Mouse (Mus musculus) CH12.LX (cell line): Measurements from ENCODE around the gene Incenp. TPM values are rescaled to one million over a fixed set of nuclear protein-coding genes. Genes with fewer than 3 reads are reported as not detected.
A peak's percentile ranks its signal among the peaks of the same experiment; 100 is the strongest.

Source experiments
- DNase-seq: peaks from one replicate; pipeline ENCODE4 v3.0.0-alpha.2; 2013; ENCODE audit errors: extremely low read depth
- H3K27ac ChIP-seq: 2 replicates; pipeline ENCODE4 v1.5.1; 2012; ENCODE audit warnings: low read depth, mild to moderate bottlenecking, control low read depth, moderate library complexity; ENCODE audit not compliant: insufficient read depth
- H3K27me3 ChIP-seq: replicated peaks from 2 replicates; pipeline ENCODE3; 2012; ENCODE audit warnings: inconsistent platforms
- H3K36me3 ChIP-seq, 2 experiments: replicated peaks in 1 of 2; 2 replicates each; pipeline versions ENCODE3 to v1.6.1; 2012; ENCODE audit warnings: inconsistent platforms in 1 of 2, low read length in 1 of 2, mild to moderate bottlenecking in 1 of 2, mixed read lengths in 1 of 2, moderate library complexity in 1 of 2; ENCODE audit not compliant: control insufficient read depth in 1 of 2, insufficient read depth in 1 of 2
- H3K4me1 ChIP-seq, 2 experiments: 2 replicates each; pipeline ENCODE4 v1.6.1; 2012; ENCODE audit warnings: inconsistent platforms in 1 of 2, moderate library complexity in 1 of 2; ENCODE audit not compliant: insufficient read depth in 2 of 2, control insufficient read depth in 1 of 2
- H3K4me2 ChIP-seq: 2 replicates; pipeline ENCODE4 v1.6.1; 2012; ENCODE audit warnings: low read depth, mild to moderate bottlenecking, control low read depth; ENCODE audit not compliant: poor library complexity, insufficient read depth, severe bottlenecking
- H3K4me3 ChIP-seq, 3 experiments: fragments of 150-350 bp in 1 of 3; sonication (generic) in 1 of 3; replicated peaks in 1 of 3; 2 replicates each; pipeline versions ENCODE3 to v1.5.1; 2011 to 2012; ENCODE audit warnings: low read depth in 2 of 3, low read length in 2 of 3, mild to moderate bottlenecking in 2 of 3, moderate library complexity in 2 of 3, control low read depth in 1 of 3, improper control_type of control experiment in 1 of 3, inconsistent platforms in 1 of 3, mixed read lengths in 1 of 3; ENCODE audit not compliant: poor library complexity in 1 of 3
- H3K79me2 ChIP-seq: replicated peaks from 2 replicates; pipeline ENCODE4 v1.6.1; 2012; ENCODE audit warnings: mild to moderate bottlenecking, moderate library complexity; ENCODE audit not compliant: control insufficient read depth, poor library complexity, insufficient read depth, severe bottlenecking; ENCODE audit errors: extremely low read depth
- H3K9ac ChIP-seq: 2 replicates; pipeline ENCODE4 v1.6.1; 2012; ENCODE audit warnings: low read depth, mild to moderate bottlenecking, control low read depth, moderate library complexity; ENCODE audit not compliant: insufficient read depth
- H3K9me3 ChIP-seq: replicated peaks from 2 replicates; pipeline ENCODE3; 2012; ENCODE audit warnings: low read length, inconsistent platforms, mixed read lengths
- CTCF ChIP-seq, 2 experiments: IDR thresholded peaks in 1 of 2; conservative IDR thresholded peaks in 1 of 2; 2 replicates each; pipeline ENCODE4 v1.5.1; 2011 to 2012; ENCODE audit warnings: low read depth in 2 of 2, low read length in 2 of 2, improper control_type of control experiment in 1 of 2, inconsistent platforms in 1 of 2, mild to moderate bottlenecking in 1 of 2, moderate library complexity in 1 of 2
- ELF1 ChIP-seq: IDR thresholded peaks from 2 replicates; pipeline ENCODE4 v1.6.1; 2014; ENCODE audit warnings: low read depth, mild to moderate bottlenecking, inconsistent platforms, low read length, improper control_type of control experiment
- EP300 ChIP-seq: IDR thresholded peaks from 2 replicates; pipeline ENCODE4 v1.6.1; 2011; ENCODE audit warnings: low read length, improper control_type of control experiment
- ETS1 ChIP-seq: conservative IDR thresholded peaks from 2 replicates; pipeline ENCODE4 v1.6.1; 2012; ENCODE audit warnings: low read depth, mild to moderate bottlenecking, inconsistent platforms, low read length, improper control_type of control experiment, moderate library complexity
- GABPA ChIP-seq: IDR thresholded peaks from 2 replicates; pipeline ENCODE4 v1.6.1; 2012; ENCODE audit warnings: low read depth, low read length, improper control_type of control experiment, inconsistent platforms; ENCODE audit not compliant: insufficient replicate concordance
- HCFC1 ChIP-seq: IDR thresholded peaks from 2 replicates; pipeline ENCODE4 v1.6.1; 2012; ENCODE audit warnings: low read depth, mild to moderate bottlenecking, inconsistent platforms, low read length, improper control_type of control experiment
- JUN ChIP-seq: IDR thresholded peaks from 2 replicates; pipeline ENCODE4 v1.6.1; 2011; ENCODE audit warnings: low read depth, mild to moderate bottlenecking, low read length, improper control_type of control experiment, moderate library complexity; ENCODE audit not compliant: insufficient read depth
- MAFK ChIP-seq: IDR thresholded peaks from 2 replicates; pipeline ENCODE4 v1.6.1; 2011; ENCODE audit warnings: low read length, improper control_type of control experiment; ENCODE audit not compliant: insufficient replicate concordance
- MAX ChIP-seq: IDR thresholded peaks from 2 replicates; pipeline ENCODE4 v1.6.1; 2011; ENCODE audit warnings: low read length, improper control_type of control experiment
- MEF2A ChIP-seq: IDR thresholded peaks from 2 replicates; pipeline ENCODE4 v1.6.1; 2014; ENCODE audit warnings: low read depth, mild to moderate bottlenecking, inconsistent platforms, low read length, improper control_type of control experiment, borderline replicate concordance
- MYC ChIP-seq: IDR thresholded peaks from 2 replicates; pipeline ENCODE4 v1.6.1; 2011; ENCODE audit warnings: low read depth, mild to moderate bottlenecking, improper control_type of control experiment, low read length
- NELFE ChIP-seq: IDR thresholded peaks from 2 replicates; pipeline ENCODE4 v1.6.1; 2011; ENCODE audit warnings: low read depth, low read length, improper control_type of control experiment
- POLR2AphosphoS2 ChIP-seq: IDR thresholded peaks from 2 replicates; pipeline ENCODE4 v1.6.1; 2011; ENCODE audit warnings: low read depth, low read length, improper control_type of control experiment
- UBTF ChIP-seq: IDR thresholded peaks from 2 replicates; pipeline ENCODE4 v1.6.1; 2012; ENCODE audit warnings: low read depth, mild to moderate bottlenecking, inconsistent platforms, low read length, improper control_type of control experiment, moderate library complexity
- dilution Hi-C: fragments of 300-500 bp; cut with MboI; formaldehyde crosslinking; loops from 2 replicates; pipeline ENCODE4 v1.14.3; 2020; ENCODE audit warnings: low sequenced_read_pairs; ENCODE audit not compliant: extremely low pct_unique_long_range_greater_than_20kb, extremely low pct_ligation_motif_present
- in situ Hi-C: fragments of 300-500 bp; cut with MboI; formaldehyde crosslinking; loops from 3 replicates; pipeline ENCODE4 v1.14.3; 2019; ENCODE audit warnings: low sequenced_read_pairs, low pct_ligation_motif_present, low pct_unique_long_range_greater_than_20kb, mixed read lengths
- polyA plus RNA-seq: library from polyadenylated mRNA; unstranded; fragments of >175 nt; gene quantifications from 2 replicates; pipeline ENCODE4 v1.2.1, GENCODE M21; 2012; ENCODE audit warnings: low read depth; ENCODE audit not compliant: insufficient read length
- total RNA-seq, 2 experiments: library from RNA; depleted of rRNA; stranded (reverse); fragments of 300-350 nt in 1 of 2; fragments of >200 nt in 1 of 2; gene quantifications; 2 replicates each; pipeline ENCODE4 v1.2.3; 2012 to 2014

The Incenp gene
- total and polyA plus RNA-seq, 3 experiments, result 58.5 to 201 (median 73.4) TPM

DNA sequence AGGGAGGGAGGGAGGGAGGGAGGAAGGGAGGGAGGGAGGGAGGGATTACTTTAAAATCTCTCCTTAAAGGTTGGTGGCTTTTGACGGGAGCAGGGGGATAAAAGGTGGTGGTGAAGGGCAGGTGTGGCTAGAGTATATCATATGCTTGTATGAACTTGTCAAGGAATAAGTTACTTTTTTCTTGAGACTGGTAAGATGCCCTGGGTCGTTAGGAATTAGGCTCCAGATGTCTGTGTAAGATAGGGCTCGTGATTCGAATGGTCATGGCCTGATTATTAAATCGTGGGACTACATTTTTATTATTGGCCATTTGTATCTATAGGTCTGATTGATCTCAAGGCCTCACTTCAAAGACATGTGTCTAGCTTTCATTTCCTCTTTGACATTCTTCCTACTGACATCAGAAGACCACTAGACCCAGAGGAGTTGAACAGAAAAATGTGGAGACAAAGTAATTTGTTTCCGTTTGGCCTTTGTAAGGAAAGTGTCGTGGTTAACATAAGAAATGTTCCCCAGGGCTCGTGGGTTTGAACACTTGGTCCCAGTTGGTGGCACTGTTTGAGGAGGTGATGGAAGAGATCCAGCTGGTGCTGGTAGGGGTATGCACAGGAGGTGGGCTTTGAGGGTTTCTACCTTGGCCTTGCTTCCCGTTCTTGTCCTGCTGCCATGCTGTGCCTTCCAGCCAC lies 19.0 kb upstream of the Incenp start:
- in situ Hi-C loops, result no loop called here
- DNase-seq, result peak; percentile 35
- TF ChIP-seq UBTF (no peak), MAFK (no peak), HCFC1 (no peak), MYC (0 out of 2 replicates have a peak, but pooled peaks have one; percentile 25), NELFE (no peak), JUN (no peak), CTCF (conservative IDR thresholded peaks at IDR 0.05 in 1 of 2, IDR thresholded peaks at IDR 0.05 in 1 of 2; ENCODE audit: low read depth in 2 of 2, low read length in 2 of 2) (peak in 1 of 2 experiments; percentile 25; a peak in 2 of 4 replicates), ETS1 (no peak; the same call in 1 of the 2 replicates), EP300 (peak; percentile 60)
- TF ChIP-seq, all 38 proteins: peak for 3
- Histone ChIP-seq H3K36me3 (peaks cover 0 to 3% of the 10 kb centered on the region in 2 experiments), H3K9me3 (no peaks in the 10 kb centered on the region), H3K4me1 (peaks cover 8 to 38% of the 10 kb centered on the region in 2 experiments), H3K9ac (no peak overlapping the region), H3K4me3 (no peak overlapping the region), H3K27me3 (no peaks in the 10 kb centered on the region), H3K4me2 (no peak overlapping the region), H3K79me2 (no peaks in the 10 kb centered on the region), H3K27ac (no peak overlapping the region)
- dilution Hi-C loops, result no loop called here

DNA sequence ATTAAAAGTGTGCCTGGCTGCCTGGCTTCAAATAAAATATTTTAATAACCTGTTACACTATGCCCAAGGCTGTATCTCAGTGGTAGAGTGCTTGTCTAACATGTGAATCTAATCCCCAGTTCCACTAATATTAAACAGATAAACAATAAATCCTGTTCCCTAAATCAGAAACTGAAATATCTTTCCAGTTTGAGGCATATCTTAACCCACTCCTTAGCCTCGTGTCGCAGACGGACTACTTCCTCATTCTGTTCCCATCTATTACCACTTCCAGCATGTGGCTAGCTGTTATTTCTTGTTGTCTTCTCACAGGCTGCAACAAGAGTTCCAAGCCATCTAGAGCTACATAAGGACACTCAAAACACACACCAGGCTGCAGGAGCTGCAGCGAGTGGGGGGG lies 18.4 kb upstream of the Incenp start:
- peaks cover 8 to 38% of the 10 kb centered on the region in 2 experiments for H3K4me1 ChIP-seq
- H3K4me2 ChIP-seq, result no peak overlapping the region
- no peak overlapping the region for H3K9ac ChIP-seq
- H3K79me2 ChIP-seq, result no peaks in the 10 kb centered on the region
- DNase-seq, result no peak
- no peak overlapping the region for H3K4me3 ChIP-seq
- H3K36me3 ChIP-seq, result peaks cover 0 to 3% of the 10 kb centered on the region in 2 experiments
- TF ChIP-seq MYC, result peak; percentile 71
- TF ChIP-seq POLR2AphosphoS2, result no peak
- no peak for TF ChIP-seq MEF2A
- TF ChIP-seq MAX, result peak; percentile 76
- TF ChIP-seq ELF1, result peak; percentile 24; the same call in 1 of the 2 replicates
- peak; percentile 35; the same call in 1 of the 2 replicates for TF ChIP-seq EP300
- TF ChIP-seq GABPA, result no peak
- no peak for TF ChIP-seq JUN
- no peak for TF ChIP-seq ETS1
- in situ Hi-C loops, result no loop called here
- no peaks in the 10 kb centered on the region for H3K27me3 ChIP-seq
- H3K27ac ChIP-seq, result no peak overlapping the region
- dilution Hi-C loops, result no loop called here
- H3K9me3 ChIP-seq, result no peaks in the 10 kb centered on the region
